Mouse (Mus musculus) heart, embryonic 12.5 days (tissue): ENCODE results near the gene Trim28. TPM values are rescaled to one million over a fixed set of nuclear protein-coding genes. Genes with fewer than 3 reads are reported as not detected.
A peak's percentile ranks its signal among the peaks of the same experiment; 100 is the strongest.
"Not testable (repeated sequence)": the region's sequence is repeated elsewhere in the genome, so short reads cannot be mapped to it uniquely, and the experiment has no call there.

Experiments used
- ATAC-seq: fragments of 200-750 bp; cut with Nextera tagmentation; 2 replicates; pipeline ENCODE4 v1.8.0; 2017; ENCODE audit warnings: moderate TSS enrichment, moderate library complexity; ENCODE audit not compliant: insufficient number of reproducible peaks, low FRiP score
- H3K27ac ChIP-seq: fragments of 300-500 bp; sonication (generic); 2 replicates; pipeline ENCODE4 v1.5.1; 2016; ENCODE audit warnings: mild to moderate bottlenecking, moderate library complexity; ENCODE audit not compliant: poor library complexity, severe bottlenecking
- H3K27me3 ChIP-seq: fragments of 300-500 bp; sonication (generic); replicated peaks from 2 replicates; pipeline ENCODE4 v1.6.1; 2016; ENCODE audit warnings: mild to moderate bottlenecking, moderate library complexity
- H3K36me3 ChIP-seq: fragments of 300-500 bp; sonication (generic); 2 replicates; pipeline ENCODE4 v1.6.1; 2016; ENCODE audit warnings: mild to moderate bottlenecking, moderate library complexity
- H3K4me1 ChIP-seq: fragments of 300-500 bp; sonication (generic); replicated peaks from 2 replicates; pipeline ENCODE4 v1.6.1; 2016; ENCODE audit warnings: mild to moderate bottlenecking
- H3K4me2 ChIP-seq: fragments of 300-500 bp; sonication (generic); 2 replicates; pipeline ENCODE4 v1.6.1; 2016; ENCODE audit warnings: mild to moderate bottlenecking, moderate library complexity
- H3K4me3 ChIP-seq: fragments of 300-500 bp; sonication (generic); 2 replicates; pipeline ENCODE4 v1.5.1; 2016; ENCODE audit warnings: mild to moderate bottlenecking
- H3K9ac ChIP-seq: fragments of 300-500 bp; sonication (generic); 2 replicates; pipeline ENCODE4 v1.6.1; 2016; ENCODE audit warnings: mild to moderate bottlenecking, moderate library complexity
- H3K9me3 ChIP-seq: fragments of 300-500 bp; sonication (generic); replicated peaks from 2 replicates; pipeline ENCODE4 v1.6.1; 2016; ENCODE audit warnings: mild to moderate bottlenecking, moderate library complexity
- WGBS: fragments of 180-500 bp; shearing (Covaris S2); methylation state at CpG from one replicate; pipeline ENCODE4 v1.1.7; 2016; 5-methylcytosine and 5-hydroxymethylcytosine counted together
- polyA plus RNA-seq: library from polyadenylated mRNA; unstranded; fragments of >200 nt; fragmentation: Nextera tagmentation; extraction: Ambion mirVana; gene quantifications from 2 replicates; pipeline ENCODE4 v1.2.1, GENCODE M21; 2016

Trim28 gene
- polyA plus RNA-seq, 1 experiment from 2014 or later, result 228 TPM

DNA sequence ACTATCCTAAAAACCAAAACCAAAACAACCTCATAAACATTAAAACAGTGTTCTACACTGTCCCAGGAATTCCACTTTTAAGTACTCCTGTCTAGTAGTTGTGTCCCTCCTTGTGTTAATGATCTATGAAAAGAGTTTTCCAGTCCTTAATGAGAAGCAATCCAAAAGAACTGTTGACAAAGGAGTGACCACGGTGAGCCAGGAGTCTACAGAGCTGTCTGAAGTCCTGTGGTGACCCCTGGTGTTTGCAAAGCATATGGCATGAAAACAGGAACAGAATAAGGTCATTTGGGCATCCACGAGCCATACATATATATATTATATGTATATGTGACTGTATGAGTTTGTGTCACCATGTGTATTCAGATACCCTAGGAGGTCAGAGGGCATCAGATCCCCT lies 47.2 kb downstream of the Trim28 start:
- ATAC-seq, result peak; percentile 70
- Histone ChIP-seq H3K4me2 (no peak overlapping the region), H3K27ac (no peak overlapping the region), H3K4me3 (no peak overlapping the region), H3K9me3 (peaks cover 10% of the 10 kb centered on the region), H3K9ac (no peak overlapping the region), H3K36me3 (no peaks in the 10 kb centered on the region), H3K27me3 (peaks cover 45% of the 10 kb centered on the region), H3K4me1 (peaks cover 15% of the 10 kb centered on the region)
- 7% methylated on average over 2 of the region's 2 CpGs for WGBS

DNA sequence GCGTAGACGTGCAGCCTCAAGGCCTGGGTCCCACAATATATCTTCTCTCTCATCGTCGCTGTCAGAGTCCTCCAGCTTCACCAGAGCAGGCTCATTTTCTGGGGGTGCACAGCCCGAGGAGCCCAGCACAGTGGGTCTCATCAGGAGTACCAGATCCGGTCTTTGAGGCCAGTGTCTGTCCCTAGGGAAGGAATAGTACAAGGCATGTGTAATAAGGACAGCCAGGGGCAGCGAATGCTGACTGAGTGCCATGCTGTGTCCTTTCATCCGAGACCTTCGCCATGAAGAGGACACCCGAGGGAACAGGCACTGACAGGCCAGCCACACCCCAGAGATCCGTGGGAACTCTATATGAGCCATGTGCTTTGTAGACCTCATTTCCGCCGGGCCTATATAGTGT lies 54.1 kb downstream of the Trim28 start:
- peaks cover 5% of the 10 kb centered on the region; the same call in 1 of the 2 replicates for H3K36me3 ChIP-seq
- ATAC-seq, result no peak
- H3K4me3 ChIP-seq, result no peak overlapping the region
- no peaks in the 10 kb centered on the region for H3K9me3 ChIP-seq
- H3K27ac ChIP-seq, result no peak overlapping the region
- WGBS, result 86% methylated on average over 13 of the region's 13 CpGs
- H3K4me2 ChIP-seq, result no peak overlapping the region
- no peaks in the 10 kb centered on the region for H3K27me3 ChIP-seq
- H3K4me1 ChIP-seq, result no peaks in the 10 kb centered on the region
- no peak overlapping the region for H3K9ac ChIP-seq

- Histone ChIP-seq H3K27ac (no peak overlapping the region), H3K4me2 (peak overlapping the region; percentile 69), H3K4me1 (no peaks in the 10 kb centered on the region), H3K36me3 (peaks cover 5% of the 10 kb centered on the region; the same call in 1 of the 2 replicates), H3K4me3 (peak overlapping the region; percentile 65), H3K9me3 (no peaks in the 10 kb centered on the region), H3K9ac (no peak overlapping the region), H3K27me3 (no peaks in the 10 kb centered on the region)
- no peak for ATAC-seq
- 91% methylated on average over 2 of the region's 2 CpGs for WGBS
Measured at GRCm38 (mm10) chr7:13053501-13053900, 54.6 kb downstream of the Trim28 start.

- Histone ChIP-seq H3K27ac (peak overlapping the region; percentile 33; the same call in 1 of the 2 replicates), H3K4me1 (no peaks in the 10 kb centered on the region), H3K4me2 (peak overlapping the region; percentile 69), H3K4me3 (peak overlapping the region; percentile 65), H3K36me3 (peaks cover 5% of the 10 kb centered on the region; the same call in 1 of the 2 replicates), H3K9ac (peak overlapping the region; percentile 72), H3K9me3 (no peaks in the 10 kb centered on the region), H3K27me3 (no peaks in the 10 kb centered on the region)
- WGBS, result 3% methylated on average over 15 of the region's 15 CpGs
- ATAC-seq, result no peak
Measured at GRCm38 (mm10) chr7:13053961-13054286, 55.0 kb downstream of the Trim28 start.

DNA sequence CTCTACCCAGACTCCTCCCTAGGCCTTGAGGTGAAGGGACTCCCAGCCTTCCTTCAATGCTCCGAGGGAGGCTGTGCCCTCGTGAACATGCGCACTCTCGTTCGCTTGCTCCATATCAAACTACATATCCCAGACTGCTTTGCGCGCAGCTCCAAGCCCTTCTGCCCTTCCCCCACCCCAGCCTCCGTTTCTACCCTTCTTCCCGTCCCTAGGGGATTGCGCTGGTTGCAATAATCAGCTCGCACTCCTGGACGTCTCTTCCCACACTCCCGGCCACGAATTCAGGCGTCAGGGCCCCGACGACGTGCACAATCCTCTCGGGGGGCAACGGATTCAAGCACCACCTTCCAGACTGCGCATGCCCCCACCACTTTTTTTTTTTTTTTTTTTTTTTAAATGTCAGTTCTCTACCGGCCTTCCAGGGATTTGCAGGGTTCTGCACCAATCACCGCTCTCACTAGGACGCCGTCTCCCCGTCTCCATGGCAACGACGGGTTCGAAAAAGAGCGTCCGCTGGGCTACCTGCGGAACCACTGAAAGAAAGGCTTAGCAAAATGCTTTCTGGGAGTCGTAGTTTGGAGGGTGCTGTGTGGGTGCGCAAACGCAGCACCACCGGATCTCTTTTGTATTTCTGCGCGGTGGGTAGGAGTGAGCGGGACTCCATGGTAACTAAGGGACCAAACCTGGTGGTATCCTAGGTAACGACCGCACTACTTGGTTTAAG lies 55.5 kb downstream of the Trim28 start, which contains the start of gene Mzf1:
Mzf1 (minus strand) TSS at position 478 of the 724 bp plus-strand sequence.
- H3K9me3 ChIP-seq, result no peaks in the 10 kb centered on the region
- peak within 1 kb of the TSS; percentile 69 for H3K4me2 ChIP-seq
- H3K27ac ChIP-seq, result peak within 1 kb of the TSS; percentile 77
- peaks cover 5% of the 10 kb centered on the region; the same call in 1 of the 2 replicates for H3K36me3 ChIP-seq
- under 1% methylated on average over 41 of the region's 41 CpGs for WGBS
- no peaks in the 10 kb centered on the region for H3K4me1 ChIP-seq
- H3K27me3 ChIP-seq, result no peaks in the 10 kb centered on the region
- ATAC-seq, result peak; percentile 94
- H3K9ac ChIP-seq, result peak within 1 kb of the TSS; percentile 72
- H3K4me3 ChIP-seq, result peak within 1 kb of the TSS; percentile 65

- Histone ChIP-seq H3K9me3 (no peaks in the 10 kb centered on the region), H3K27me3 (no peaks in the 10 kb centered on the region), H3K36me3 (no peaks in the 10 kb centered on the region), H3K4me2 (no peak overlapping the region), H3K4me3 (no peak overlapping the region), H3K4me1 (no peaks in the 10 kb centered on the region), H3K9ac (no peak overlapping the region), H3K27ac (no peak overlapping the region)
- 58% methylated on average over 8 of the region's 8 CpGs for WGBS
- ATAC-seq, result no peak
Measured at GRCm38 (mm10) chr7:13056913-13057700, 58.2 kb downstream of the Trim28 start.

DNA sequence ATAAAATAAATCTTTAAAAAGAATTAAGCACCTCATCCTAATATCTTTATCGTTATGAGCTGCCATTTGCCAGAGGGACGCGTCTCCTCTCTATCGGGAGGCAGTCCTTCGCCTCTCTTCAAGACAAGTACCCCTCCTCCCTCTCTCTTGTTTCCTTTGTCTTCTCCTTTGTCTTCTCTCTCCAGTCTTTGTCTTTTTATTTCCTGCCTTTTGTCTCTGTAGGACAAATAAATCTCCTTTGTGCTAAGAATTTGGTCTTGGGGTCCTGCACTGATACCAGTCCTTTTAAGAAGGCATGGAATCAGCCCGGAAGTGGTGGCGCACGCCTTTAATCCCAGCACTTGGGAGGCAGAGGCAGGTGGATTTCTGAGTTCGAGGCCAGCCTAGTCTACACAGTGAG lies 60.6 kb downstream of the Trim28 start:
- H3K9ac ChIP-seq, result no peak overlapping the region
- ATAC-seq, result no peak
- H3K4me2 ChIP-seq, result no peak overlapping the region
- no peaks in the 10 kb centered on the region for H3K36me3 ChIP-seq
- no peaks in the 10 kb centered on the region for H3K27me3 ChIP-seq
- no peak overlapping the region for H3K4me3 ChIP-seq
- H3K4me1 ChIP-seq, result no peaks in the 10 kb centered on the region
- H3K9me3 ChIP-seq, result peaks cover under 1% of the 10 kb centered on the region
- WGBS, result 85% methylated on average over 9 of the region's 9 CpGs
- H3K27ac ChIP-seq, result no peak overlapping the region

- not testable (repeated sequence) for H3K9me3 ChIP-seq, H3K4me3 ChIP-seq, H3K27me3 ChIP-seq, H3K27ac ChIP-seq, H3K4me2 ChIP-seq, H3K36me3 ChIP-seq, H3K4me1 ChIP-seq, H3K9ac ChIP-seq, ATAC-seq
- 36% methylated on average over 2 of the region's 2 CpGs for WGBS
Measured at GRCm38 (mm10) chr7:13063399-13063798, 64.5 kb downstream of the Trim28 start.

GRCm38 (mm10) chr7:13072293-13072692 lies 73.4 kb downstream of the Trim28 start:
- Histone ChIP-seq H3K9me3 (no peaks in the 10 kb centered on the region), H3K27ac (no peak overlapping the region), H3K4me3 (no peak overlapping the region), H3K4me1 (no peaks in the 10 kb centered on the region), H3K9ac (no peak overlapping the region), H3K4me2 (no peak overlapping the region), H3K27me3 (no peaks in the 10 kb centered on the region), H3K36me3 (no peaks in the 10 kb centered on the region)
- whole genome bisulfite sequencing, result 51% methylated on average over 5 of the region's 5 CpGs
- ATAC-seq, result no peak
